Mouse (Mus musculus): ENCODE data around the gene Ccdc51. TPM values are rescaled to one million over a fixed set of nuclear protein-coding genes. Genes with fewer than 3 reads are reported as not detected.

Ccdc51 gene
- polyA plus RNA-seq, 1 experiment = 3.8 TPM

- Histone ChIP-seq H3K27me3 (replicated peaks) (no peaks in the 10 kb centered on the region), H3K4me3 (replicated peaks) (peak overlapping the region; percentile 87), H3K36me3 (replicated peaks; ENCODE audit: low read length) (peaks cover 50% of the 10 kb centered on the region), H3K4me1 (peaks cover 73% of the 10 kb centered on the region), H3K9me3 (no peaks in the 10 kb centered on the region)
- TF ChIP-seq FLI1 (IDR thresholded peaks at IDR 0.05; ENCODE audit: low read length) (no peak), GATA1 (IDR thresholded peaks at IDR 0.05; ENCODE audit: borderline replicate concordance, low read length) (no peak)
Measured at GRCm38 (mm10) chr9:109049996-109050673, 32.2 kb upstream of the Ccdc51 start.

- no peak overlapping the region for H3K4me3 ChIP-seq (replicated peaks)
- no peaks in the 10 kb centered on the region for H3K27me3 ChIP-seq (replicated peaks)
- H3K4me1 ChIP-seq = peaks cover 78% of the 10 kb centered on the region
- H3K9me3 ChIP-seq = no peaks in the 10 kb centered on the region
- peaks cover 54% of the 10 kb centered on the region for H3K36me3 ChIP-seq (replicated peaks; ENCODE audit: low read length)
- TF ChIP-seq GATA1 (IDR thresholded peaks at IDR 0.05; ENCODE audit: borderline replicate concordance, low read length) = no peak
- TF ChIP-seq FLI1 (IDR thresholded peaks at IDR 0.05; ENCODE audit: low read length) = no peak
Measured at GRCm38 (mm10) chr9:109050674-109050997, 31.7 kb upstream of the Ccdc51 start.

GRCm38 (mm10) chr9:109051011-109051501 lies 31.2 kb upstream of the Ccdc51 start:
- Histone ChIP-seq H3K36me3 (replicated peaks; ENCODE audit: low read length) (peaks cover 58% of the 10 kb centered on the region), H3K9me3 (no peaks in the 10 kb centered on the region), H3K4me3 (replicated peaks) (peak overlapping the region; percentile 70), H3K27me3 (replicated peaks) (no peaks in the 10 kb centered on the region), H3K4me1 (peaks cover 82% of the 10 kb centered on the region)
- no peak for TF ChIP-seq FLI1 (IDR thresholded peaks at IDR 0.05; ENCODE audit: low read length)
- TF ChIP-seq GATA1 (IDR thresholded peaks at IDR 0.05; ENCODE audit: borderline replicate concordance, low read length) = no peak

- H3K9me3 ChIP-seq = no peaks in the 10 kb centered on the region
- TF ChIP-seq FLI1 (IDR thresholded peaks at IDR 0.05; ENCODE audit: low read length) = no peak
- no peak for TF ChIP-seq GATA1 (IDR thresholded peaks at IDR 0.05; ENCODE audit: borderline replicate concordance, low read length)
- peaks cover 63% of the 10 kb centered on the region for H3K36me3 ChIP-seq (replicated peaks; ENCODE audit: low read length)
- H3K27me3 ChIP-seq (replicated peaks) = no peaks in the 10 kb centered on the region
- peaks cover 85% of the 10 kb centered on the region for H3K4me1 ChIP-seq
- H3K4me3 ChIP-seq (replicated peaks) = peak overlapping the region; percentile 47
Measured at GRCm38 (mm10) chr9:109051651-109052489, 30.4 kb upstream of the Ccdc51 start.

GRCm38 (mm10) chr9:109052490-109053260 lies 29.6 kb upstream of the Ccdc51 start:
- Histone ChIP-seq H3K36me3 (replicated peaks; ENCODE audit: low read length) (peaks cover 71% of the 10 kb centered on the region), H3K4me1 (peaks cover 93% of the 10 kb centered on the region), H3K27me3 (replicated peaks) (no peaks in the 10 kb centered on the region), H3K4me3 (replicated peaks) (peak overlapping the region; percentile 51), H3K9me3 (no peaks in the 10 kb centered on the region)
- no peak for TF ChIP-seq FLI1 (IDR thresholded peaks at IDR 0.05; ENCODE audit: low read length)
- no peak for TF ChIP-seq GATA1 (IDR thresholded peaks at IDR 0.05; ENCODE audit: borderline replicate concordance, low read length)

- TF ChIP-seq FLI1 (IDR thresholded peaks at IDR 0.05; ENCODE audit: low read length) (no peak), GATA1 (IDR thresholded peaks at IDR 0.05; ENCODE audit: borderline replicate concordance, low read length) (no peak)
- no peak overlapping the region for H3K4me3 ChIP-seq (replicated peaks)
- no peaks in the 10 kb centered on the region for H3K9me3 ChIP-seq
- H3K4me1 ChIP-seq = peaks cover 99% of the 10 kb centered on the region
- peaks cover 73% of the 10 kb centered on the region for H3K36me3 ChIP-seq (replicated peaks; ENCODE audit: low read length)
- no peaks in the 10 kb centered on the region for H3K27me3 ChIP-seq (replicated peaks)
Measured at GRCm38 (mm10) chr9:109053366-109053765, 28.9 kb upstream of the Ccdc51 start.

GRCm38 (mm10) chr9:109053851-109054250 lies 28.4 kb upstream of the Ccdc51 start:
- no peak for TF ChIP-seq GATA1 (IDR thresholded peaks at IDR 0.05; ENCODE audit: borderline replicate concordance, low read length)
- no peak for TF ChIP-seq FLI1 (IDR thresholded peaks at IDR 0.05; ENCODE audit: low read length)
- Histone ChIP-seq H3K36me3 (replicated peaks; ENCODE audit: low read length) (peaks cover 73% of the 10 kb centered on the region), H3K4me3 (replicated peaks) (no peak overlapping the region), H3K4me1 (peaks cover 100% of the 10 kb centered on the region), H3K27me3 (replicated peaks) (no peaks in the 10 kb centered on the region), H3K9me3 (no peaks in the 10 kb centered on the region)

GRCm38 (mm10) chr9:109054712-109055111 lies 27.6 kb upstream of the Ccdc51 start:
- Histone ChIP-seq H3K36me3 (replicated peaks; ENCODE audit: low read length) (peaks cover 71% of the 10 kb centered on the region), H3K27me3 (replicated peaks) (no peaks in the 10 kb centered on the region), H3K4me1 (peaks cover 100% of the 10 kb centered on the region), H3K4me3 (replicated peaks) (peak overlapping the region; percentile 87), H3K9me3 (no peaks in the 10 kb centered on the region)
- TF ChIP-seq FLI1 (IDR thresholded peaks at IDR 0.05; ENCODE audit: low read length) (no peak), GATA1 (IDR thresholded peaks at IDR 0.05; ENCODE audit: borderline replicate concordance, low read length) (no peak)

- TF ChIP-seq GATA1 (IDR thresholded peaks at IDR 0.05; ENCODE audit: borderline replicate concordance, low read length) (no peak), FLI1 (IDR thresholded peaks at IDR 0.05; ENCODE audit: low read length) (no peak)
- no peaks in the 10 kb centered on the region for H3K27me3 ChIP-seq (replicated peaks)
- H3K4me1 ChIP-seq = peaks cover 100% of the 10 kb centered on the region
- H3K4me3 ChIP-seq (replicated peaks) = peak overlapping the region; percentile 87
- H3K9me3 ChIP-seq = no peaks in the 10 kb centered on the region
- peaks cover 71% of the 10 kb centered on the region for H3K36me3 ChIP-seq (replicated peaks; ENCODE audit: low read length)
Measured at GRCm38 (mm10) chr9:109055271-109056030, 26.8 kb upstream of the Ccdc51 start.
